Mouse (Mus musculus) stomach, postnatal 0 days (tissue): ENCODE results near the gene Tgfbrap1.

Source experiments
- CTCF ChIP-seq: IDR thresholded peaks from 2 replicates; pipeline ENCODE4 v1.5.1; 2016; ENCODE audit warnings: antibody characterized with exemption, low read depth, mild to moderate bottlenecking, moderate library complexity
- EP300 ChIP-seq: optimal IDR thresholded peaks from 2 replicates; pipeline ENCODE3; 2016; ENCODE audit warnings: antibody characterized with exemption

DNA sequence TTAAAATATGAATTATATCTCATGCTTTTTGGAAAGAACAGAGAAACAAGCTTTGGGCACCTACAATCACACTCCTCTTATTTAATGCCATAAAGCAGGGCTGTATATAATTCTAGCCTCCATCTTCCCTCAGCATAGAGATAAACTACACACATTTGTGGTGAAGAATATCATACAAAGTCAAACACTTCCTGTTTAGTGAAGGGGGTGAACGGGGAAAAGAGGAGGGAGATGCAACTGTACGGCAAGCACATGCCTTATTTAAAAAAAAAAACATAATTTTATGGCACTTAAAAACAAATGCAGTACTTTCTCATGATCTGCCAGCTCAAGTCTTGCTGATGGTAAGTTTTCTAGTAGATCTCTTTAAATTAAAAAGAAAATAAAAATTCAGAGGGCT lies 20.3 kb downstream of the Tgfbrap1 start:
- TF ChIP-seq CTCF (no peak), EP300 (no peak)
